Mouse (Mus musculus) erythroblast, embryonic 14.5 days (primary cell): ENCODE measurements around the gene Tmc3.

Experiments used
- GATA1 ChIP-seq: IDR thresholded peaks from 2 replicates; pipeline ENCODE4 v1.6.1; 2012; ENCODE audit warnings: low read length, inconsistent platforms, mixed read lengths
- TAL1 ChIP-seq: IDR thresholded peaks from 3 replicates; pipeline ENCODE4 v1.6.1; 2012; ENCODE audit warnings: low read length, inconsistent platforms, mixed read lengths

DNA sequence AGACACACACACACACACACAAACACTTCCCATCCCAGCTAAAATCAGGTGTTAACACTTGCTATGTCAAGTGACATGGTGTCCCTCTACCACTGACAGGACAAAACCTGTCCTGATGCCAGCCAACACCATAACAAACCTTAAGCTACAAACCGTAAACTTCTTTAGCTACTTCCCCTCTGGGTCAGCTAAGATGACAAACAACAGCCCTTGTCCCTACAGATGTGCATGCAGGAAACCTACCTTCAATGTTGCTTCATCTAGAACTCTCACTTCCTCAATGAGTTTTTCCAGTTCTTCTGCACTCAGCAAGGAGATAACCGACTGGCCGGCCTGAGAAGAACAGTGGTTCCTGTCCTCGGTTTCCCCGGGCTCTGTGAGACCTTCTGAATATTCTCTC, 65.9 kb downstream of the Tmc3 start:
- TF ChIP-seq GATA1 (no peak), TAL1 (no peak)
